Mouse (Mus musculus) forebrain, embryonic 11.5 days (tissue): ENCODE measurements around the gene Trpc1. TPM values are rescaled to one million over a fixed set of nuclear protein-coding genes. Genes with fewer than 3 reads are reported as not detected.

Source experiments
- ATAC-seq: fragments of 200-750 bp; cut with Nextera tagmentation; replicated peaks from 2 replicates; pipeline ENCODE4 v1.8.0; 2017; ENCODE audit warnings: moderate TSS enrichment; ENCODE audit not compliant: low FRiP score
- DNase-seq: peaks from one replicate; pipeline ENCODE4 v3.0.0-alpha.2; 2017; ENCODE audit warnings: low spot score
- H3K27ac ChIP-seq: fragments of 300-500 bp; sonication (generic); 2 replicates; pipeline ENCODE4 v1.5.1; 2014; ENCODE audit warnings: low read depth, low read length
- H3K27me3 ChIP-seq: fragments of 300-500 bp; sonication (generic); 2 replicates; pipeline ENCODE4 v1.6.1; 2014; ENCODE audit warnings: mild to moderate bottlenecking, low read length, mixed read lengths; ENCODE audit not compliant: control insufficient read depth, insufficient read depth
- H3K36me3 ChIP-seq: fragments of 300-500 bp; sonication (generic); 2 replicates; pipeline ENCODE4 v1.6.1; 2014; ENCODE audit warnings: mild to moderate bottlenecking, low read length, moderate library complexity, mixed read lengths; ENCODE audit not compliant: control insufficient read depth, insufficient read depth
- H3K4me1 ChIP-seq: fragments of 300-500 bp; sonication (generic); replicated peaks from 2 replicates; pipeline ENCODE4 v1.6.1; 2014; ENCODE audit warnings: low read length, mixed read lengths; ENCODE audit not compliant: control insufficient read depth, insufficient read depth
- H3K4me2 ChIP-seq: fragments of 300-500 bp; sonication (generic); 2 replicates; pipeline ENCODE4 v1.6.1; 2014; ENCODE audit warnings: low read depth, mild to moderate bottlenecking, low read length, moderate library complexity, mixed read lengths; ENCODE audit not compliant: severe bottlenecking
- H3K4me3 ChIP-seq: fragments of 300-500 bp; sonication (generic); 2 replicates; pipeline ENCODE4 v1.5.1; 2014; ENCODE audit warnings: low read depth, low read length
- H3K9ac ChIP-seq: fragments of 300-500 bp; sonication (generic); 2 replicates; pipeline ENCODE4 v1.6.1; 2014; ENCODE audit warnings: low read length
- H3K9me3 ChIP-seq: fragments of 300-500 bp; sonication (generic); 2 replicates; pipeline ENCODE4 v1.6.1; 2016; ENCODE audit warnings: low read length, mixed read lengths; ENCODE audit not compliant: control insufficient read depth
- WGBS: fragments of 180-500 bp; shearing (Covaris S2); extraction: QIAGEN DNeasy Blood & Tissue Kit; methylation state at CpG from one replicate; pipeline ENCODE4 v1.1.7; 2014; 5-methylcytosine and 5-hydroxymethylcytosine counted together
- polyA plus RNA-seq: library from polyadenylated mRNA; unstranded; fragments of >200 nt; fragmentation: Nextera tagmentation; extraction: Ambion mirVana; gene quantifications from 2 replicates; pipeline ENCODE4 v1.2.1, GENCODE M21; 2014

Gene Trpc1
- 2.8 and 3.1 TPM in 2 replicates for polyA plus RNA-seq

DNA sequence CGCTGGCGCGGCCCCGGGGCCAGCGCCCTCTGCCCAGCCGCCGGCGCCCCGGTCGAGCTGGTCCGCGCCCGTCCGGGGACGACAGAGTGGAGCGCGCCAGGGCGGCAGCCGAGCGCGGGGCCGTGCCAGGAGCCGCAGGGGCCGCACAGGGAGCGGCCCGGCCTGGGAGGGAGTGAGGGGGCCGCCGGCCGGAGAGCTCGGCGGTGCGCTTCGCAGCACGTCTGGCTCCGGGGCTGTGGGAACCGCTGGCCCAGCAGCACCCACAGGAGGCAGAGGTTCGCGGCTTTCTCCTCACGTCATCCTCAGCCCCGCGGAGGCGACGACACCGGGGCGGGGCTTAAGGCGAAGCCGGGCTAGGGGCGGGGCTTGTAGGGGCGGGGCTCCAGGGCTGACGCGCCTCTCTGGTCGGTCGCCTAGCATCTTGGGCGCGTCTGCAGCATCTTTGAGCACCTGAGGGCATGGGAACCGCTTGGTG is at the start of gene Trpc1:
Trpc1 (minus strand) TSS at position 339 of the 475 bp plus-strand sequence.
- H3K4me2 ChIP-seq = peak within 1 kb of the TSS; percentile 87
- peak; percentile 94 for DNase-seq
- WGBS = under 1% methylated on average over 51 of the region's 56 CpGs
- H3K4me1 ChIP-seq = peaks cover 2% of the 10 kb centered on the region
- peak within 1 kb of the TSS; percentile 81 for H3K9ac ChIP-seq
- peak; percentile 98 for ATAC-seq
- H3K9me3 ChIP-seq = no peaks in the 10 kb centered on the region
- no peaks in the 10 kb centered on the region for H3K36me3 ChIP-seq
- no peaks in the 10 kb centered on the region for H3K27me3 ChIP-seq
- peak within 1 kb of the TSS; percentile 88 for H3K4me3 ChIP-seq
- H3K27ac ChIP-seq = no peak within 1 kb of the TSS

DNA sequence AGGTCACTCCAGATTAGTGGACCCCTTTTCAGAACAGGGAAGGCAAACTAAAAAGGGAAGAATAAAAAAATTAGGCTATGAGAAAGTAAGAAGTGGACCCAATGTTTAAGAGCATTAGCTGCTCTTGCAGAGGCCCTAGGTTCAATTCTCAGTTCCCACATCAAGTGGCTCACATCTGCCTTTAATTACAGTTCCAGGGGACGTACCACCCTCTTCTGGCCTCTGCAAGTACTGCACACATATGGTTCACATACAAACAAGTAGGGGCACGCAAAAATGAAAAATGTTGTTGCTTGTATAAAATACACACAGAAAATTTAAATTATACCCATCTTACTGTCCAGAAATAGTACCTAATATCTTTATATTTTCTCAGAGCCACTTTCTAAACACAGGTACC is 46.1 kb upstream of the Trpc1 start:
- peak; percentile 10; the same call in 1 of the 2 replicates for ATAC-seq
- Histone ChIP-seq H3K27ac (no peak overlapping the region), H3K36me3 (no peaks in the 10 kb centered on the region), H3K4me1 (no peaks in the 10 kb centered on the region), H3K9ac (no peak overlapping the region), H3K9me3 (no peaks in the 10 kb centered on the region; the same call in 1 of the 2 replicates), H3K4me3 (no peak overlapping the region), H3K4me2 (no peak overlapping the region), H3K27me3 (no peaks in the 10 kb centered on the region)
- WGBS = 80% methylated on average over 2 of the region's 2 CpGs
- no peak for DNase-seq

DNA sequence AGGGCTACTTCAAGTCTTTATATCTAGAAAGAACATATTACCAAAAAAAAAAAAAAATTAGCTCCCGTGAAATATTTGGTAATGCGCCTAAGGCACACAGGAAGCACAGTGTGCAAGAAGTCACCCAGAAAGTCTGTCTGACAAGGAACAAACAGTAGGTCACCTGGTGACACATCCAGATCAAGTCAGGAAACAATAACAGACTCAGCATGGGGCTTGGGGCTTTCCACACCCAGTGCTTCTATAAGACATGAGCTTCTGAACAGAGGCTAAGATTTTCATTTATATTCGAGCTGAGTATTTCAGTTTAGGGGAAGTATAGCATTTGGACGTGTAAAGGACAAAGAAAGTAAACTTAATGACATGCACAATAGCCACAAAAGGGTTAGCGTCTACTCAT is 45.7 kb upstream of the Trpc1 start:
- H3K27ac ChIP-seq = no peak overlapping the region
- H3K9me3 ChIP-seq = no peaks in the 10 kb centered on the region; the same call in 1 of the 2 replicates
- H3K36me3 ChIP-seq = no peaks in the 10 kb centered on the region
- DNase-seq = no peak
- no peaks in the 10 kb centered on the region for H3K4me1 ChIP-seq
- no peaks in the 10 kb centered on the region for H3K27me3 ChIP-seq
- no peak overlapping the region for H3K4me3 ChIP-seq
- no peak overlapping the region for H3K9ac ChIP-seq
- peak; percentile 44 for ATAC-seq
- WGBS = 41% methylated on average over 5 of the region's 5 CpGs
- no peak overlapping the region for H3K4me2 ChIP-seq

DNA sequence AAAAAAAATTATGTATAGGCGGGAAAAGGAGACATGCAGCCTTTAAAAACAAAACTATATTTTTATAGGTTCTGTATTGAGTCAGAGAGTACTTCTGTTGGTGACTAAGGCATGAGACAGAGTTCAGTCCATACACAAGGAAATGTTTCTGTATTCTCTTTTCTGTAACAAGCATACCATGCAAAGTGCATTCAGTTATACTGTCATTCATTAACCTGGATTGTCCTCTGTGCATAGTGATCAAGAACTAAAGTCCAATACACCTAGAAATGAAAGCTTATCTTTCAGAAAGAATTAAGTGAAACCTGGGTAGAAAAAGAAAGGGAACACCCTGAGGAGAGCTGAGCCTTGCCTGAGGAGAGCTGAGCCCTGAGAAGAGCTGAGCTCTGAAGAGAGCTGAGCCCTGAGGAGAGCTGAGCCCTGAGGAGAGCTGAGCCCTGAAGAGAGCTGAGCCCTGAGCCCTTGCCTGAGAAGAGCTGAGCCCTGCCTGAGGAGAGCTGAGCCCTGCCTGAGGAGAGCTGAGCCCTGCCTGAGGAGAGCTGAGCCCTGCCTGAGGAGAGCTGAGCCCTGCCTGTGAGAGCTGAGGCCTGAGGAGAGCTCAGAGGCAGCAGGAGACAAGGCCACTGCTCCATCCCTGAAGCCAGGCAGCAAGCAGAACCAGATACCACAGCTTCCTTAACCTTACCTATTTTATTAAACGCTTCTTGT is 45.1 kb upstream of the Trpc1 start:
- no peaks in the 10 kb centered on the region for H3K4me1 ChIP-seq
- no peak overlapping the region for H3K27ac ChIP-seq
- H3K36me3 ChIP-seq = no peaks in the 10 kb centered on the region
- no peak overlapping the region for H3K4me2 ChIP-seq
- H3K9me3 ChIP-seq = no peaks in the 10 kb centered on the region; the same call in 1 of the 2 replicates
- no peak overlapping the region for H3K4me3 ChIP-seq
- WGBS = 61% methylated on average over 2 of the region's 2 CpGs
- DNase-seq (no peak), ATAC-seq (no peak)
- H3K9ac ChIP-seq = no peak overlapping the region
- no peaks in the 10 kb centered on the region for H3K27me3 ChIP-seq

DNA sequence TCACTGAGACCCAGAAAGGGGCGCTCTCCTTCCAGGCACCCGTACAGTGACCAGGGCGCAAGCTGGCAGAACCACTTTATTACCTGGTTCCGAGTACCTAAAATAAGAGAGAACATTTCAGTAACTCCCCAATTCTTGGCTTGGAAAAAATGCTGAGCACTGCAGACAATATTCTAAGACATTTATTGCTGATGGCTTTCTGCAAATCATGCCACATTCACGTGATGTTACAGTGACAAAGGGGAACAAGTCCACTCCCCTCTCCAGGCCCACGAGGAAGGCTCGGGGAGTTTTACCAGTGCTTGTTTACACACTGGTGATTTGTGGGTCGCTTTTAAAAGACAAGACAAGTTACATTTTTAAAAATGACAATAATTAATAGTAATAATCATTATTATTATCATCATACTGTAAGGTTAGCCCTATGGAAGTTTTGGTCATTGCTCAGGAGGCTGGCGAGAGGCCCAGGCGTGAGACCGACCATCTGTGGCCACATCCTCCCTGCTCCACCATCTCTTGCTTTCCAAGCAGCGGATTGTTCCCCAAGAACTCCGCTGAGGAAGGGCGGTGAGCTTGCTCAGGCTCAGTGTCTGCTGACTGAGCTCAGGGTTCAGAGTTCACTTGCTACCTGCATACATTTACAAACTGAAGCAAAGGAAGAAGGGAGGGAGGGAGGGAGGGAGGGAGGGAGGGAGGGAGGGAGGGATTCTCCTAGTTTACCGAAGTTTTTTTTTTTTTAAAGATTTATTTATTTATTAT is 44.0 kb upstream of the Trpc1 start:
- Histone ChIP-seq H3K27me3 (no peaks in the 10 kb centered on the region), H3K9me3 (no peaks in the 10 kb centered on the region; the same call in 1 of the 2 replicates), H3K4me1 (no peaks in the 10 kb centered on the region), H3K27ac (no peak overlapping the region), H3K9ac (no peak overlapping the region), H3K4me3 (no peak overlapping the region), H3K36me3 (no peaks in the 10 kb centered on the region), H3K4me2 (no peak overlapping the region)
- 94% methylated on average over 15 of the region's 15 CpGs for WGBS
- DNase-seq (no peak), ATAC-seq (no peak)

DNA sequence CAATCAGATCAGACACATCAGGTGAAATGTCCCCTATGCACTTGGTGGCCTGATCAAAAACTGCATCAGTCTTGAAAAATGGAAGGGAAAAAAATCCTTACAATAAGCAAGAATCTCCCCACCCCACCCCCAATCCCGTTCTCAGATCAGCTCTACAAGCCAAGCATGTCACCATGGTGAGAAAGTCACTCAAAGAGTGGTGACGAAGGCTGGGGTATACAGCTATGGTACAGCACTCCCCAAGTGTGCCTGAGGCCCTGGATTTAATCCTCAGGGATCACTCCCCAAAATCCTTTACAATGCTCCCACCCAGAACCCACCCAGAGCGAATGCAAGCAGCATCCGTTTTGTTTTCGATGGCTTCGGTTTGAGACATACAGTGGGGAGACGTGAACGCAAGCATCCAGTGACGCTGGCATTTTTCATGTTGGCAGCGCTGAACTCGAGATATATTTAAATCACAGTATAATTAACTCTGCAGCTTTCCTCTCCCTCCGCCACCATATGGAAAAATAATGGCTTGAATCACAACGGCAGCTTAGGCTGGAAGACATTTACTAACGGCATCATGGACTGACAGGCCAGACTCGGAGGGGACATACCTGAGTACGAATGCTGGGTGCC is 34.8 kb upstream of the Trpc1 start:
- Histone ChIP-seq H3K27ac (no peak overlapping the region), H3K4me2 (no peak overlapping the region), H3K27me3 (no peaks in the 10 kb centered on the region), H3K4me1 (no peaks in the 10 kb centered on the region), H3K36me3 (no peaks in the 10 kb centered on the region), H3K4me3 (no peak overlapping the region), H3K9ac (no peak overlapping the region), H3K9me3 (no peaks in the 10 kb centered on the region)
- DNase-seq (no peak), ATAC-seq (no peak)
- 87% methylated on average over 16 of the region's 16 CpGs for WGBS

DNA sequence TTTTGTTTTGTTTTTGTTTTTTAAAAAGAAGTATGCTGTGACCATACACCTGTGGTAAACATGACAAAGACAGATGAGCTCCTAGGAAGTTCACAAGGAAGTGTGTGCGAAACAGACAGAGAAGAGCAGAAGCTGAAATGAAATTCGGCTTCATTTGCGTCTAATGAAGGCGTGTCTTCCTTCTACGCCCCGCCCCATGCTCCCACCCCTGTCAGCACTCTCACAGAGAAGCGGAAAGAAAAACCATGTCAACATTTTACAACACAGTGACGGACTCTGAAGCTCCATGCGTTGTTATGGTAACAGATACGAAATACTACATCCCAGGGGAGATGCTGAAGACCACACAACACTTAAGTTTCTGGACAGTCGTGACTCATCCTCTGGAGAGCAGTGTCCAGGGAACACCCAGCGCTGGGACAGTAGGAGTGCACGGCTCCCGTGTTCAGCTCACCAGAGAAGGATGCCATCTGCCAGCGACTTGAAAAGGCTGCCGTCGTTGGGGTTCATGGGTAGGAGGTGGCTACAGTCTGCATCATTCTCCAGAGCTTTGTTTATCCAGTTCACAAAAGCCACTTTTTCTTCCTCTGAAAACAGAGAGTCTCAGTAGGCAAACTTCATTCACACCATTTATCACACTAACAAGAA is 33.6 kb upstream of the Trpc1 start:
- Histone ChIP-seq H3K27me3 (no peaks in the 10 kb centered on the region), H3K4me1 (no peaks in the 10 kb centered on the region), H3K4me2 (no peak overlapping the region), H3K9me3 (no peaks in the 10 kb centered on the region), H3K27ac (no peak overlapping the region), H3K36me3 (no peaks in the 10 kb centered on the region), H3K9ac (no peak overlapping the region), H3K4me3 (no peak overlapping the region)
- ATAC-seq (no peak), DNase-seq (no peak)
- 86% methylated on average over 17 of the region's 17 CpGs for WGBS

DNA sequence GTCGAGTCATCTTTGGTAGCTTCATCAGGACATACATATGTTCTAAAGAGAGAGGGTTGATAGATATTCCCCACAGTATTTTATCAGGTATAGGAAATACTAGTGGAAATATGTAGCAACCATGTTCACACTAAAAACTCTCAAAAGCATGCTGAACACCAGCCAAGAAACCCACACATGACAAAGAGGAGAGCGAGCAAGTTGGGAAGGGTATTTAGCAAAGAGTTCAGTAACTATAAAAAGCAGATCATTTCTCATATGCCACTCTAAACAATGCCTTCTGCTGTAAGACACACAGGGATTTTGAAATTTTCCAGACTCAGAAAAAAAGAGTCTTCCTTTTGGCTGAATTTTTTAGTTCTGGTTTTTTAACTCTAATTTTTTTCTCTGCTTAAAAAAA is 21.5 kb upstream of the Trpc1 start:
- WGBS = 91% methylated on average over 2 of the region's 2 CpGs
- no peak overlapping the region for H3K27ac ChIP-seq
- H3K4me1 ChIP-seq = no peaks in the 10 kb centered on the region
- no peak overlapping the region for H3K9ac ChIP-seq
- no peak for DNase-seq
- no peaks in the 10 kb centered on the region for H3K27me3 ChIP-seq
- no peak overlapping the region for H3K4me3 ChIP-seq
- no peaks in the 10 kb centered on the region for H3K9me3 ChIP-seq
- no peak for ATAC-seq
- no peak overlapping the region for H3K4me2 ChIP-seq
- H3K36me3 ChIP-seq = no peaks in the 10 kb centered on the region
